Mouse (Mus musculus) ES-Bruce4 (cell line): ENCODE measurements at regions not wholly inside any gene's neighbourhood (a gene's known extent, or its start where the extent isn't known, plus 50 kb on each side); places are given as distances from the start of the nearest gene placed in this dataset.

Source experiments
- CTCF ChIP-seq: IDR thresholded peaks from one replicate; pipeline ENCODE4 v1.8.1; 2011; ENCODE audit warnings: low read depth, low read length
- POLR2A ChIP-seq: IDR thresholded peaks from one replicate; pipeline ENCODE4 v1.8.1; 2011; ENCODE audit warnings: low read length; ENCODE audit not compliant: insufficient read depth

DNA sequence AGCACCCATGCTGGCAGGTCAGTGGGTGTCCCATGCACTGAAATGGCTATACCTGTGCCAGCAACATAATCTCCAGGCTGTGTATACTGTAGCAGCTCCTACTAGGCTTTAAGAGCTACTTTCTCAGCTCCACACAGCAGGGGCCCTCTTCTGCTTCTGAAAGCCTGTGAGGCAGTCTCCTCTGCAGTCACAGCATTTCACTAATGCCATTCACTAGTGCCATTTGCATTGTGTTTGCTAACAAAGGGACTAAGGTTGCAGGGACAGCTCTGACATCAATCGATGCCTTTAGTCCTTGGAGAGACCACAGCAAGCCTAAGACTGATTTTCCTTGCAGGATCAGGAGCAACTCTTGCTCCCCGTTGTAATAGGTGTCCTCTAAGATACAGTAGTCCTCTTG lies 315.0 kb downstream of the Fam19a5 start:
- no peak for TF ChIP-seq POLR2A
- TF ChIP-seq CTCF, result no peak
